9 mouse cellular contexts compared by ENCODE assay signal in the genomic region with DNA sequence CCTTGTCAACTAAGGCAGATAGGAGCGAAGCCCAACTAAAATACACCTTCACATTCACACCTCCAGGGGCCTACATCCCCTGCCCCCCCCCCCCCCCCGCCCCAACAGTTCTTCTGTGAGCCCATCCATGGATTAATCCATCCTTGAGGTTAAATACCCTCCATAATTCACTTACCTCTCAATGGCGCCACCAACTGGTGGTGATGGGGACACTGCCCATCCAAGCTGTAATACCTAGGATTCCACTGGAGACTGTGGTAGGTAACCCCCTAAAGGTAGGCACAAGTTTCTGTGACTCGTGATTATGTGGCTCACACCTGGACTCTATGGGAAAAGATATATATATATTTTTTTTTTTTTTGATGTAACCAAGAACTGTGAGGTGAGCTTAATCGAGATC.
DNase-seq lines count a peak whose midpoint lies in the region; ATAC-seq and TF ChIP-seq lines count a peak whose summit lies in the region.
"Had no signal": no experiment of that assay in that cellular context is flagged by ENCODE, and none has a peak within 500 bp of the region (broad histone marks: within the 10 kb centered on the region; RNA-seq: fewer than 3 reads in every experiment).

No protein-coding gene starts in this region.

- H3K9ac ChIP-seq in forebrain, embryonic 13.5 days, result no peak overlapping the region
- H3K9ac ChIP-seq: liver, embryonic 13.5 days had no signal

- WGBS in forebrain, embryonic 13.5 days, result 55% methylated on average over 4 of the region's 5 CpGs

- no peaks in the 10 kb centered on the region for H3K36me3 ChIP-seq in testis, adult 2 months (ENCODE audit: control insufficient read depth, insufficient read depth, low read length)
- no peaks in the 10 kb centered on the region for H3K36me3 ChIP-seq in forebrain, embryonic 13.5 days (ENCODE audit: poor library complexity, severe bottlenecking)
- H3K36me3 ChIP-seq: liver, embryonic 13.5 days had no signal

- H3K4me1 ChIP-seq in testis, adult 2 months (ENCODE audit: control insufficient read depth, insufficient read depth, low read length), result peaks cover 18% of the 10 kb centered on the region
- H3K4me1 ChIP-seq in forebrain, embryonic 13.5 days, result peaks cover 17% of the 10 kb centered on the region; the same call in 1 of the 2 replicates

- H3K4me3 ChIP-seq in testis, adult 2 months (ENCODE audit: control insufficient read depth, low read depth, low read length), result no peak overlapping the region
- no peak overlapping the region for H3K4me3 ChIP-seq in forebrain, embryonic 13.5 days
- H3K4me3 ChIP-seq: liver, embryonic 13.5 days had no signal

- ATAC-seq in forebrain, embryonic 13.5 days, result no peak

- no peak for TF ChIP-seq POLR2A in testis, adult 2 months (IDR thresholded peaks at IDR 0.05; ENCODE audit: control insufficient read depth, low read depth, low read length)

- H3K27me3 ChIP-seq in testis, adult 2 months (ENCODE audit: control insufficient read depth, insufficient read depth, low read length), result no peaks in the 10 kb centered on the region
- no peaks in the 10 kb centered on the region for H3K27me3 ChIP-seq in forebrain, embryonic 13.5 days
- H3K27me3 ChIP-seq: liver, embryonic 13.5 days had no signal

- H3K4me2 ChIP-seq in forebrain, embryonic 13.5 days, result no peak overlapping the region
- H3K4me2 ChIP-seq: liver, embryonic 13.5 days had no signal

- no peak overlapping the region for H3K27ac ChIP-seq in testis, adult 2 months (ENCODE audit: control insufficient read depth, insufficient read depth, low read depth, low read length)
- H3K27ac ChIP-seq in forebrain, embryonic 13.5 days, result no peak overlapping the region
- H3K27ac ChIP-seq: liver, embryonic 13.5 days had no signal

- peak; percentile 25; the same call in 1 of the 2 replicates for TF ChIP-seq CTCF in testis, adult 2 months (IDR thresholded peaks at IDR 0.05; ENCODE audit: control insufficient read depth, insufficient read depth, insufficient replicate concordance, low read depth, low read length)

- peak; percentile 59 to 77 for DNase-seq in heart, postnatal 10 days
- DNase-seq in heart, postnatal 25 days (ENCODE audit: low spot score), result no peak
- DNase-seq in urinary bladder, postnatal 14 days (ENCODE audit: low spot score), result peak; percentile 54
- DNase-seq in urinary bladder, postnatal 10 days (ENCODE audit: low spot score), result no peak
- DNase-seq in embryo, embryonic 10 days (ENCODE audit: low spot score), result peak; percentile 66
- peak; percentile 56 for DNase-seq in left cerebral cortex, postnatal 4 days
- DNase-seq: liver, embryonic 13.5 days had no signal

- intact Hi-C loops in heart, postnatal 10 days (cut with DNase I), result loop anchor here (1.0 to 2.0 kb wide), 4 partner anchors 78 to 418 kb away; no protein-coding TSS in a partner anchor
- intact Hi-C loops in heart, postnatal 25 days (cut with DNase I), result loop anchor here (1.0 to 5.0 kb wide), 2 partner anchors 86 to 418 kb away; no protein-coding TSS in a partner anchor
- intact Hi-C loops in left cerebral cortex, postnatal 4 days (cut with DNase I), result no loop called here

- no peaks in the 10 kb centered on the region for H3K9me3 ChIP-seq in forebrain, embryonic 13.5 days (replicated peaks)
- H3K9me3 ChIP-seq: liver, embryonic 13.5 days had no signal

Comparison
In these comparisons a context has a peak if more than half of its experiments do, and no peak if none do; other contexts are left out.
1. DNase-seq: peak in heart, postnatal 10 days (2 of 2), urinary bladder, postnatal 14 days (single experiment), embryo, embryonic 10 days (single experiment) and left cerebral cortex, postnatal 4 days (single experiment); none in heart, postnatal 25 days (single experiment) and urinary bladder, postnatal 10 days (single experiment).